Mouse (Mus musculus) c-Kit-positive CD71-negative TER-119-negative erythroid progenitor cells, embryonic 14.5 days (primary cell): ENCODE data around the gene Entpd1.

Experiments used
- DNase-seq: peaks from one replicate; pipeline ENCODE4 v3.0.0-alpha.2; 2013; ENCODE audit warnings: low read depth

Gene Entpd1

DNA sequence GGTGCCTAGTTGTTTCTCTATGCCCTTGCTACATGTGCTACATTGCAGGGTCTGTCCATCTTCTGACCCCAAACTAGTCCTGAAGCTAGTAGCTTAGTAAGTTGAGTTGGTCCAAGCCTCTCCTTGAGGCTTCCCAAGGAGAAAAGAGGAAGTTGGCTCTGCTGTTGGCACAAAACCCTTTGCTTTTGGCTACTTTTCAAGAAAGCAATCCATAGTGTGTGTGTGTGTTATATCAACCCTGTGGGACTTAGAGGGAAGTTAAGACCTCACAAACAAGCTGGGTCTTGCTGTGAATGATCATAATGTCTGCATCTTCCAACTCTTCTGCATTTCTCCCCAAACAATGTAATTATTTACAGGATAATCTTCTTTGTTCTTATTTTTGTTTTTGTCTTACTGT, 16.8 kb downstream of the Entpd1 start:
- DNase-seq = no peak

DNA sequence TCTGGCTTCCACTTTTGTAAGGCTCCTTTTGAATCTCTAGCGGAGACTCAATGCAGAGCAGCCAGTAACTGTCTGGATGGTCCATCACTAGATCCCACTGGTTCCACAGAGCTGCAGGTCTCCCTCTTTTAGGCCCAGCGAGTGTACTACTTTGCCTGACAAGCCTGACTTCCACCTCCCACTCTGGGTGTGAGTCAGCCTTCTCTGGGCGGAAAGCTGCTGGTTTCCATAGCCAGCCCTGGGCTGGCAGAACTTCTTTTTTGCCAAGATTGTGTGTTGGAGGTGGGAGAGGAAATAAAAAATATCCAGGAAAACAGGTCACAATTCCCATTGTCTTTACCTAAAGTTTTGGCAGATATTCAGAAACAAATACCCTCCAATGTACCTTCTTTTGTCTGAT, 17.9 kb downstream of the Entpd1 start:
- no peak for DNase-seq

DNA sequence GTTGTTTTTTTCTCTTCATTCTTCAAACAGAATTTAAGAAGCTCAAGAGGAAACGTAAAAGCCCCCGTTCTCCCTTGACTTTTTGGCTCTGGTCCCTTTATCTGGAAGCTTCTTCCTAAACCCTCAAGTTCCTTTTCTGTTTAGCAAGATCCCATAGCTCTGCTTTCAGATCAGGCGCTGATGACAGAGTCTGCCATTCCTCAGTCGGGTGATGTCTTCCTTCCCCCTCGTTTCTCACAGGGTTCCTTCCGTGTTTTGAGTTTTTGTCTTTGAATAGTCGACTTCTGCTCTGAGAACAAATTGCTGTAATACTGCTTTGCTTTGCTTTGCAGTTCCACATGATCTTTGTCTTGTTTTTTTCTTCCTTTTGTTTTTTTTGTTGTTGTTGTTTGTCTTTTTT, 18.4 kb downstream of the Entpd1 start:
- no peak for DNase-seq

DNA sequence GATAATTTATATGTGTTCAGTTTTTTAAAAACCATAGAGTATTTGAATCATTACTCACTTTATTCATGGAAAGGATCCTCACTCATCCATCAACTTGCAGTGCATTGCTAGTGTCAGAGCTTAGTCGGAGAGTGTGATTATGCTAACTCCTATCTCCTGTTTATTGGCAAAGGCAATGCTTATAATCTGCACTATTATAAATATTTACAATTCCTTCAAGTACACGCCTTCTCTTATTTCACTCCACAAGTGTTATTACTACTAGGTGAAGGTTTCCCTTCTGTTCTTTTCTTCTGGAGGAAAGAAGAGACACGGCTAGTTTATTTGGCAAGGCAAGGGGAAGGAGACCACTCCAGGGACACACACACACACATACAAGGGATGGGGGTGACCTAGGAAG, 20.0 kb downstream of the Entpd1 start:
- no peak for DNase-seq

DNA sequence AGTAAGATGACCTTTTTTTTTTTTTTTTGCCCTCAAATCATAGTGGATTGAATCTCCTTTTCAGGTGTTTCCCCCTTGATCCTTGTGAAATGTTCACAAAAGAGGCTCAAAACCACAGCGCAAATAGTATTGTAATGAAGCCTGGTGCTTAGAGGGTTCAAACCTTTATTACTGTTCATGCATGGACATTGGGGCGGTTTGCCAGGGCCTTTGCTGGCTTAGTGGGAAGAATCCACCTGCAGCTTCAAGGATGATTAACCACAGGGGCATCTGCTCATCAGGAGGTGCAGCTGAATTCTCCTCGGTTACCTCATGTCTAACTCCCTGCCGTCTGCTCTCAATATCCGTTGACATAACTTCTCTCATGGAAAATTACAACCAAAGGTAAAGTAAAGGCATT, 20.5 kb downstream of the Entpd1 start:
- no peak for DNase-seq

DNA sequence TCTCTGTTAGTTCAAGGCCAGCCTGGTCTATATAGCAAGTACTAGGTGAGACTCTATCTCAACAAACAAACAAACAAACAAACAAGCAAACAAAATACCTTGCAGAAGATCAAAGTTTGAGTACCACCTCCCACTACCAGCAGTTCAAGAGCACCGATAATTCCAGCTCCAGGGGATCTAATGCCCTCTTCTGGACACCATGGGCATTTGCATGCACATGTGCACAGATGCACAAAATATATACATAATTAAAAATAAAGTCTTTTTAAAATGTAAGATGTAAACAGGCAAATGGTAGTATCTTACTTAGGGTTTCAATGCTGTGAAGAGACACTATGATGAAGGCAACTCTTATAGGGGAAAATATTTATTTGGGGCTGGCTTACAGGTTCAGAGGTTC, 21.0 kb downstream of the Entpd1 start:
- no peak for DNase-seq

DNA sequence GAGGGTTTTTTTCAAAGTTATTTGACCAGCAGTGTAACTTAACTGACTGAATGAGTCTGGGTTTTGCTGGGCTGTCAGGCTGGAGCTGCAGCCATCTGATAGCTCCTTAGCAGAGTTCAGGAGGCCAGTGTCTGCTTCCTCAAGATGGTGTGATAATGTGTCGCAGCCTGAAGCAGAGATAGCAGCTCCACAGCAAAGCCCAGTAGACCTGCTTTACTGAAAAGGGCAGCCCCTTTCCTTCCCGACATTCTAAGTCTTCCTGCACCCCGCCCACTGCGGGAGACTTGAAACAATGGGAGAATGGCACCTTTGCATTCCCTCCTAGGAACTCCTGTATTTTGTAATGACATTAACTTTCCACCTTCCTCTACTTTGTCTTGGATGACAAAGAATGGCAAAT, 24.9 kb downstream of the Entpd1 start:
- DNase-seq = no peak

DNA sequence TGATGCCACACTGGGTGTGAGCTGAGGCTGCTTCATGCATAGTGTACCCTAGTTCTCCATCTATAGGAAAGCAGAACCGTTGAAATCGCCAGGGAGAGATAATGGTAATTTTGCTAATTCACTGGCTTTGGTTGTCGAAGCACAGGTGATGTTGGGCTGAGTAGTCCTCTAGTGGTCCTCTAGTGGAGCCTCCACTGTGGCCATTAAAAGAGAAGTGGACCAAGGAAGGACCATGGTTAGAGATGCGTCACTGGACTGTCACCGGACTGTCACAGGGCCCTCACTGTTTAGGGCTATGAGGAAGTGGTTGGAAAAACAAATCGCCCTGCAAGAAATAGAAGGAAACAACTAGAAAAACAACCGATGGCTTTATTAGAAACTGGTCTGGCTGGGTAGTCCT, 25.4 kb downstream of the Entpd1 start:
- DNase-seq = no peak

DNA sequence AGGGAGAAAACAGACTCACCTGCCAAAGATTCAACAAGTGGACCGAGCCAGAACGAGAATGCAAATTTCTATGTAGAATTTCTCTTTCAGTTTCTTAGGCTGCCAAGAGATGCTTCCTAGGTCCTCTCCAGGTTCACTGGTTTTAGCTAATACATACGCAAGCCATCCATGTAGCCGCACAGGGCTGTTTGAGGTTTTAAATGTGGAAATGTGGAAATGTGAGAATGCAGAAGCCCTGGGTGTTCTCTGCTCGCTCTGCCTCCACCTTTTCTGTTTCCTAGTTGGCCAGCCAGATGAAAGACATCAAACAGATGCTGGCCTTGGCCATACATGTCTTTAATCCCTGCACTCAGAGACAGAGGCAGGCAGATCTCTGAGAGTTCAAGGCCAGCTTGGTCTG, 26.4 kb downstream of the Entpd1 start:
- no peak for DNase-seq

DNA sequence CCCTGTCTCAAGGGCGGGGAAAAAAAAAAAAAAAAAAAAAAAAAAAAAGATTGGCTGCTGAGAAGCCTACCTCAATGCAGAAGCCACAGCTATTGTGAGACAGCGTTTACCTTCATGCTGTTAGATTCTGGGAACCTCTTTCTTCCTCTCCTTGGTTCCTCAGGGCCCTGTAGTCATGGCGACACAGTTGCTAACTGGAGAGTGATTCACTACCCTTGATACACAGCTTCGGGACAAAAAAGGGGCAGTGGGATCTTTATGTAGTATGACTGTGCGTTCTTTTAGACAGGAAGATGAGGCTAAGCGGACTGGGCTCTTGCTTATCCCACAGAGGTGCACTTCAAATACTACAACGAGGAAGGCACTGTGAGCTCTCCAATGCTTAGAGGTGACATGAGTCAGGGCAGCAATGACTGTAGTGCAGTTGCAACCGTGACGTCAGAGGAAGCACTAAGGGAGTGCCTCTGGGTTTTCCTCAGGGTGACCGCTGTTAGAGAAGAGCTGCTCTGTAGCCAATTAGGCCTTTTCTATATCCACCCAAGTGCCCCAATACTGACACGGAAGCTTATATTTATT, 27.7 kb downstream of the Entpd1 start:
- no peak for DNase-seq

DNA sequence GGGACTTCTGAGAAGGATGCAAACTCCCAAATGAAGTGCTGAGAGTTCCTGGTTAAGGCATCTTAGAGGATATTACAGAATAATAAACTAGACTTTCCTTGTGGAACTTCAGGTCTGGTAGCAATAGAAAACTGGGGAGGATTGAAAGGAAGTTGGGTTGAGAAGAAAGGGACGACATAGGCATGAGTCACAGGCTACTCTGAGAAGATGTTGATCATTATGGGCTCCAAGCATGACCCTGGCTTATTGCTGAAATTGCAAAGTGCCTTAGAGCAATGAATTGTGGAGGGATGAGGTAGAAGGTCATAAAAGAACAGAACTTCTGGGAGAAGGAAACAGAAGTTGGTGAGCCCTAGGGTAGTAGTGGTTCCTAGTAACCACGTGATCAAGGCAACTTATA, 28.6 kb downstream of the Entpd1 start:
- no peak for DNase-seq

DNA sequence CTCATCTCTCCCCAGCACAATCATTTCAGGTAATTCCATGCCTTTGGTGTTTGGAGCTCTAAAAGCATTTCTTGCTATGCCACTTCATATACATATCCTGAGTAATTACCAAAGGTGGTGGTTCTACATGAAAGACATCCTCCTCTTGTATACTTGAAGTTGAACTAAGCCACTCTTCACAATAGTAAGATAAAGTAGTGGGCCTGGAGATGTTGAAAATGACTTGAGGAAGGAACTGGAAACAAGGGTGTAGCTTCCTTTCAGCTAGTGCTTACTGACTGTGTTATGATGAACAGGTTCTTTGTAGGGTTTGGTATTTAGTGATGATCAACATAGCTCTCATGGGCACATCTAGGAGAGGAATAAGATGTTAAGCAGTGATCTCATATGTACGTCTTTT, 31.7 kb downstream of the Entpd1 start:
- DNase-seq = no peak

DNA sequence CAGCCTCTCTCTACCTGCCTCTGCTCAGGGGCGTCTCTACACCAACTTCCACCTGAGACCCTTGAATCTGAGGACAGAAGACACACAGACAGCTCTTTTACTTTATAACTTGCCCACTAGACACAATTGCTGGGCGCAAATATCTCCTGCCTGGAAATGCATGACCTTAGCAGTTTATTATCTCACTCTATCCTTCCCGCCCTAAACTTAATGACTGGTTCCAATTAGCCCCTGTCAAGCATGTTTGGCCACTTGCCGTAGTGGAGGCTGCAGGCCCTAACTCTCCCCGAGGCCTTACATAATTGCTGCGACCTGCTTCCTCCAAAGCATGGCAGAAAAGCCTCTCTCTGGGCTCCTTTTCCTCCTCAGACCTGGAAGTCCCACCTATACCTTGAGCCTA, 34.2 kb downstream of the Entpd1 start:
- no peak for DNase-seq

DNA sequence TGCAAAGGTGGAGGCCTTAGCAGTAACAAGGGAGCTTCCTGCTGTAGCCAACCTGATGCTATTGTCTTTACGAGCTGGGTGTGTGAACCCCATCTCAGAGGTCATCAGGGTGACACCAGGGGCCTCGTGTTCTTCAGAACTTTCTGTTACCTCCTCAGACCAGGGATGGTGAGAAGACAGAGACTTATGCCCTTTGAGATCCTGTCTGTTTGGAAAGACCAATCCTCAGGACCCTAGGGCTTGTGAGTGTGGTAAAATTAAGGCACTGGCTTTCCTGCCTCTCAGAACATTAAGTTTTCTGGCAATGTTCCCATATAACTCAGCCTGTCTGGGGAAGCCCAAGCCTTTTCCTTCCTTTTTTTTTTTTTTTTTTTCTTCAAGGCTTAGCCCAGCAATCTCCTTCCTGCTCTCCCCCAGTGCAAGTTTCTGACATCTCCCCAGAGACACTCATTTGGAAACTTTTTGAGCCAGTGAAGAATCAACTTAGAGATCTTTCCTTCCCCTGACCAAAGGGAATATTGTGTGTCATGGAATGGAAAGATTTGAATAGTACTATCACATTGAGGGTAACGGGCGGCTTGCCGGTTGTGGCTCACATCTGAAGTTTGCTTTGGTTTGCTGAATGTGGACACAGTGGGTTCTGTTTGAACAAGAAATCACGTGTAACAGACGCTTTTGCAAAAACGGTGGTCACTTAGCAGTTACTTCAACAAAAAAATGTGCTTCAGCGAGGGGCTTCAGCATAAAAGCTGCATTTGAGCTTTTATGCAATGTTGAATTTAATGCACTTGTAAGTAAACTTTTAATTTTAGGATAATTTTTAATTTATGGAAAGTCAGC, 35.4 kb downstream of the Entpd1 start:
- no peak for DNase-seq

DNA sequence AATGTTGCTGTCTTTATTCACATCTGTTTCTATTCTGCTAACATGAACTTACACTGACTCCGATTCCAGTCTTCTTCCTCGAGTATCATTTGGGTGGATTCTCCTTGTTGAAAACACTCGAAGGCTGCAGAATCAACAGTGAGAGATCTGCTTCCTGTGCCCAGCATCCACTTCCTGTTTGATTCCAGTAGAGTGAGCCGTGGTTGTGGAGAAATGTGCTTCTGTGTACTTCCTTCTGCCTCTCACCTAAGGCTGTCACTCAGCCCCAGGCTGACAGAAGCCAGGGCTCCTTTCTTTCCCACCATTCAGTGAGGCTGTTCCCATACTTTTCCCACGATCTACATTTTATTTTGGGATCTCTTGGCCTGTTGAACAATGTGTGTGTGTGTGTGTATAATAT, 37.9 kb downstream of the Entpd1 start:
- DNase-seq = no peak

DNA sequence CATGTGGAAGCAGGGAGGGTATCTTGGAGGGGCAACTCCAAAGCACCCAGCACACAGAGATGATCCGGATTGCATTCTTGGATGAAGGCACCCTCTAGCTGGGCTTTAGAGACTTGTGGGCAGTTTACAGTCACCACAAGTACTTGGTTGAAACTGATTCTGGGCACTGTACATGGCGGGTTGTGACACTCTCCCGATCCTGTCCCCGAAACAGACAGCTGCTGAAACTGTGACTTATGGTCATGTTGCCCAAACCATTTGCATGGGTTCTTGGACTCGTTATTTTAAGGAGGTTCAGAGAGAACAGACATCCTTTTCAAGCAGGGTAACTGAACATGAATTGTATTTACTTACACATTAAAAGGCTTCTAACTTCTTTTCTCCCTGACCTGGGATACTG, 44.0 kb downstream of the Entpd1 start:
- DNase-seq = no peak

DNA sequence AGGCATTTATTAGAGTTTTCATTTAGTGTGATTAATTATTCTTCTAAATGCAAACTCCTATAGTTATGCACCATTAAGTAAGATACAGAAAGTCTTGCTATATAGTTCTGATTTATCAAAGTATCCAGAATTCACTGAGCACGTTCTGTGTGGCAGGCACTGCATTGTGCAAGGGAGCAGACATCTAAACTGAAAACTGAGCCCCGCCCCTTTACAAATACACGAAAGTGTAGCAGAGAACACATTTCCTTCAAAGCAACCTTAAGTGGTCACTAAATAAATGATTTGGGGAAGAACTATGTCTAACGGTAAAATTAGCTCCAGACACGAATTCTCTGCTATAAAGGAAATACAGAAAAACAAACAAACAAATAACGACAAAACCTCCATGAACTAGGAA, 46.1 kb downstream of the Entpd1 start:
- DNase-seq = no peak

DNA sequence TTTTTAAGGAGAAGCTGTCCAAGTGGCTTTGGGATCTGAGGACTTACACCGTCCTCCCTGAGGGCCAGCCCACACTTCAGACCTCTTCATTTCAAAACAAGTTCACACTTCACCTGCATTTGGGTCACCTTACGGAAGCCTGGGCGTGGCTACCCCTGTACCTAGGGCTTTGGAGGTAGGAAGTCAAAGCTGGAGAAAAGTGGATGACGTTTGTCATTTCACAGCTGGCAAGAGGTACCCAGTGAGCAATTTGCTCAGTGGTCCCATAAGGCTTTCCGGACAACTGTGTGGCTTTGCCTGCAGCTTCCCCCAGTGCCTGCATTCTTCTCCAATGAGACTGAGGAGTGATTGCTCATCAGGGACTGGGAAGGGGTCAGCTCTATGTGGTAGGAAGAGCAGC, 46.8 kb downstream of the Entpd1 start:
- DNase-seq = no peak

DNA sequence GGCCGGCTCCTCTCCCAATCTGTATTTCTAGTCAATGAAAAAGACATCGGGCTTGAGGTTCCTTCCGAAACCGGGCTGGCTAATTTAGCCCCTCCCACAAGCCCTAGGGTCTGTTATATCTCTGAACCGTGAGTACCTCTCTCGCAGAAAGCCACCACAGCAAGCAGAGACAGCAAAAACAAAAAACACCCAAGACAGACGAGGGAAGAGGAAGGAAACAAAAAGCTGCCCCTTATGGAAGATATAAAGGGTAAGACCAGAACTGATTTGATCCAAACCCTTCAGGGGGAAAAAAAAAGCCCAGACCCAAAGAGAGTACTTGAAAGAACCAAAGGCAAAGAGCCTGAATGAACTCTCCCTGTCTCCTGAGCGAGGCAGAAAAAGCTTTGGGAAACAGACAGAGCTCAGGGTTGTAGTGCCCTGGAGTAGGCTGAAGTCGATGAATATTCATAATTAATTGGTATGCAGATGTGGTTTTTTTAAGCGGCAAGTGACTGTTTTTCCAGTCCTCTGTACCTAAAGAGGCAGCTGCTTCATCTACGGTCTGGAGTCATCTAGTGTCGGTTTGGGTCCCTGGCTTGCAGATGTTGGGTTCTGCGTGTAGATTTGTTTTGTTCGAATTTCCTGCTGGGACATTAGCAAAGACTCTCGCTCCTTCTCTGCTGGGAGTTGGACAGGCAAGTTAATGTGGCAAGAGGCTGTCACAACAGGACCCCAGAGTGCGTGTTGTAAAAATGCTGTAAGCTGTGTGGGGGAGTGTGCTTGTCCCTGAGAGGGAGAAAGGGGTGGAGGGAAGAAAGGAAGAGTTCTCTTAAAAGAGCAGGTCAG, 47.7 kb downstream of the Entpd1 start:
- DNase-seq = no peak

DNA sequence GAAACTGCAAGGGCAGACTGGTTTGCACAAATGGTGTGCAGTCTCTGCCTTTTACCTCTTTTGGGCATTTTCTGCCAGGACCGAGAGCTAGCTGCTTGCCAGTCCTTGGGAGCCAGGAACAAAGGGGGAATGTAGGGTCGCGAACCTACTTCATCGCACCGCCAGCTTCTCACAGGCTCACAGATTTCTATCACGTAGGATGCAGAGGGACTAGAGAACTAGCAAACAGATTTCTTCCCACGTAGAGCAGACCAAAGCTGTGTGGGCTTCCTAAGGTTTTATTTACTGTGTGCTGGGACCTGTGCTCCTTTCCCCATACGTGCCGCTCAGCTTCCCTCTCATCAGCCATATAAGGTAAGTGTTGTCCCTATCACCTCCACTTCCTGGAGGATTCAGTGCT, 48.3 kb downstream of the Entpd1 start:
- DNase-seq = no peak

DNA sequence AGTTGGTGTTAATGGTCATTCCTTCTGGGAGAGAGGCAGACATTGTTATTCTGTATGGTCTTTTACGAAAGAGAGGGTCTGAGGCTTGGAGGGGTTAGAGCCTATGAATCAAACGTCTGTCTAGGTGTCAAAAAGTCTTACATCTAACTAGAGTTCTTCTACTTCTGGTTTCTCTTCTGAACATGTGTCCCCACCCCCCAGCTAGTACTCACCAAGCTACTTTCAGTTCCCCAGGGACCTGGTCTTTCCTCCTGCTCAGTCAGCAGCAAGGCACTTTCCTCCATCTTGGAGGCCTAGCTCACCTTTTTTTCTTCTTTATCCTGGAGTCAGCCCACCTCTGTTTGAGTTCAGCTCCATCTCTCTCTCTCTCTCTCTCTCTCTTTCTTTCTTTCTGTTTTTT, 48.9 kb downstream of the Entpd1 start:
- DNase-seq = no peak

DNA sequence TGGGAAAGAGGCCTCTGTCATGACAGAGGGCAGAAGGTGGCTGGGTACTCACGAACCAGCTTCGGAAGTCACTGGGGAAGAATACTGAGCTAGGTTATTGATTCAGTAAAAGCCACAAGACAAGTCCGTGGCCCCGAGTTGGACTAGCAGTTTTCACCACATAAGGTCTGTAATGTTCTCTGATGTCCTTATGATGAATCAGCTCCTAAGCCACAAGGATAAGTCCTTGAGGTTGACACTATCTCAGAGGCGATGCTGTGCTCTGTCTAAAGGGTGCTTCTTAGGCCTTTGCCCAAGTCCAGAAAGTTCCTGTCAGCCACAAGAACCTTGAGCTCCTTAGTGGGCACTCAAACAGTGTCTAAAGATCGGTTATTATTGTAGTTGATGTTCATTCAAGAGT, 49.7 kb downstream of the Entpd1 start:
- DNase-seq = no peak

DNA sequence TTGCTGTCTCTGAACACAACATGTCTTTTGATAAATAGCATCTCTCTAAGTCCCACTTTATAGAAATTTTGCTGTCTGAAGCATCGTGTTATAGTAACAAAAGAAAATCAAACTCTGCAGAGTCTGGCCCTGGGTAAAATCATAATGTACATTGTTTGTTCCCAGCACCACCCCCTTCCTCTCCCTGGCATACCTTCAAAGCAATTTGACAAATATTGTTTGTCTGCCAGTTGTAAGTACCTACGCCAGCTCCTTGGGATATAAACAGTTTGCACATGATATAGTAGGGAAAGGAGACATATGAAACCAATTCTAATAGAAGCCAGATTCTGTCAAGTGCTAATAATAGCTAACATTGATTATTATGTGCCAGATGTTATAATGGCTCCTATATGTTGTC, 50.6 kb downstream of the Entpd1 start:
- no peak for DNase-seq
